In genomic region chr17:87202490-87202889, GRCm38 (mm10) we compare ENCODE assay signal across 8 mouse cellular contexts.
DNase-seq lines count a peak whose midpoint lies in the region; ATAC-seq and TF ChIP-seq lines count a peak whose summit lies in the region.

No protein-coding gene starts in this region.

- H3K4me3 ChIP-seq in layer of hippocampus, adult 2 months, result no peak overlapping the region
- no peak overlapping the region for H3K4me3 ChIP-seq in kidney, embryonic 14.5 days (ENCODE audit: low read length)
- no peak overlapping the region for H3K4me3 ChIP-seq in lung, postnatal 0 days (ENCODE audit: low read depth, low read length)

- no peak for TF ChIP-seq CTCF in layer of hippocampus, adult 2 months (conservative IDR thresholded peaks at IDR 0.05)
- TF ChIP-seq CTCF in lung, postnatal 0 days (IDR thresholded peaks at IDR 0.05), result no peak

- no peak overlapping the region for H3K9ac ChIP-seq in kidney, embryonic 14.5 days (ENCODE audit: low read depth, low read length)
- H3K9ac ChIP-seq in lung, postnatal 0 days (replicated peaks; ENCODE audit: low read depth), result no peak overlapping the region

- H3K4me2 ChIP-seq in kidney, embryonic 14.5 days (replicated peaks; ENCODE audit: low read depth, low read length), result no peak overlapping the region
- no peak overlapping the region for H3K4me2 ChIP-seq in lung, postnatal 0 days (replicated peaks; ENCODE audit: low read depth, low read length)

- TF ChIP-seq EP300 in lung, postnatal 0 days (IDR thresholded peaks at IDR 0.05), result peak; percentile 10; the same call in 1 of the 2 replicates

- no peaks in the 10 kb centered on the region for H3K9me3 ChIP-seq in kidney, embryonic 14.5 days (ENCODE audit: control insufficient read depth, low read length)
- H3K9me3 ChIP-seq in lung, postnatal 0 days (ENCODE audit: low read length), result no peaks in the 10 kb centered on the region

- H3K27ac ChIP-seq in layer of hippocampus, adult 2 months, result peak overlapping the region; percentile 43; the same call in 1 of the 2 replicates
- peak overlapping the region; percentile 88 for H3K27ac ChIP-seq in kidney, embryonic 14.5 days (ENCODE audit: low read depth, low read length)
- H3K27ac ChIP-seq in lung, postnatal 0 days (ENCODE audit: low read length), result peak overlapping the region; percentile 83

- H3K4me1 ChIP-seq in kidney, embryonic 14.5 days (ENCODE audit: control insufficient read depth, insufficient read depth, low read length), result peaks cover 33% of the 10 kb centered on the region
- peaks cover 3% of the 10 kb centered on the region; the same call in 1 of the 2 replicates for H3K4me1 ChIP-seq in lung, postnatal 0 days (ENCODE audit: insufficient read depth, low read depth, low read length)

- ATAC-seq in kidney, embryonic 14.5 days (ENCODE audit: low FRiP score, low TSS enrichment), result peak; percentile 43; the same call in 1 of the 2 replicates
- peak; percentile 60 for ATAC-seq in lung, postnatal 0 days

- no peaks in the 10 kb centered on the region for H3K27me3 ChIP-seq in kidney, embryonic 14.5 days (ENCODE audit: control insufficient read depth, insufficient read depth, low read length)
- no peaks in the 10 kb centered on the region for H3K27me3 ChIP-seq in lung, postnatal 0 days (replicated peaks; ENCODE audit: insufficient read depth, low read length)

- WGBS in kidney, embryonic 14.5 days, result 23% methylated on average over 6 of the region's 6 CpGs
- WGBS in lung, postnatal 0 days, result 6% methylated on average over 6 of the region's 6 CpGs

- H3K36me3 ChIP-seq in kidney, embryonic 14.5 days (ENCODE audit: control insufficient read depth, insufficient read depth, low read length), result no peaks in the 10 kb centered on the region
- H3K36me3 ChIP-seq in lung, postnatal 0 days (ENCODE audit: insufficient read depth, low read length), result no peaks in the 10 kb centered on the region

- DNase-seq in layer of hippocampus, adult 2 months (ENCODE audit: low spot score in 2 of 2), result no peak
- no peak for DNase-seq in layer of hippocampus, postnatal 25 days (ENCODE audit: extremely low spot score in 1 of 2, low spot score in 1 of 2)
- peak; percentile 7 for DNase-seq in c-Kit-positive CD71-positive TER-119-negative erythroid progenitor cells, embryonic 14.5 days (ENCODE audit: low read depth)
- peak; percentile 89 to 91 for DNase-seq in heart, adult 9 months (ENCODE audit: low spot score in 2 of 2)
- peak; percentile 86 for DNase-seq in lung, postnatal 0 days (ENCODE audit: low spot score)
- peak; percentile 74 for DNase-seq in spleen, postnatal 36 days (ENCODE audit: low spot score in 2 of 2)
- no peak for DNase-seq in retina, postnatal 1 day

Comparison
In these comparisons a context has a peak if more than half of its experiments do, and no peak if none do; other contexts are left out.
1. DNase-seq: peak in c-Kit-positive CD71-positive TER-119-negative erythroid progenitor cells, embryonic 14.5 days (single experiment), heart, adult 9 months (2 of 2), lung, postnatal 0 days (single experiment) and spleen, postnatal 36 days (2 of 2); none in layer of hippocampus, adult 2 months (0 of 2), layer of hippocampus, postnatal 25 days (0 of 2) and retina, postnatal 1 day (single experiment).
2. Peak in every context shown above with its lines, with median percentiles within 50 percentile points of each other: H3K27ac ChIP-seq.